Mouse (Mus musculus): ENCODE data around the gene Klk15. TPM values are rescaled to one million over a fixed set of nuclear protein-coding genes. Genes with fewer than 3 reads are reported as not detected.
"Not testable (repeated sequence)": the region's sequence is repeated elsewhere in the genome, so short reads cannot be mapped to it uniquely, and the experiment has no call there.

The Klk15 gene
- total RNA-seq, 2 experiments from 2014 or later, result not detected

GRCm38 (mm10) chr7:43967058-43967457, 33.5 kb downstream of the Klk15 start:
- DNase-seq (ENCODE audit: low spot score in 2 of 2), result no peak
- intact Hi-C loops (cut with DNase I), result no loop called here

- no peak for DNase-seq (ENCODE audit: low spot score in 2 of 2)
- intact Hi-C loops (cut with DNase I), result no loop called here
These were observed 34.1 kb downstream of the Klk15 start for GRCm38 (mm10) chr7:43967612-43968011.

- DNase-seq (ENCODE audit: low spot score in 2 of 2); intact Hi-C loops (cut with DNase I): not testable (repeated sequence)
These were observed 42.2 kb downstream of the Klk15 start, which contains the start of gene Klk1b9 for GRCm38 (mm10) chr7:43975761-43976160. Gene Klk1b9 (plus strand): TSS chr7:43976061.

DNA sequence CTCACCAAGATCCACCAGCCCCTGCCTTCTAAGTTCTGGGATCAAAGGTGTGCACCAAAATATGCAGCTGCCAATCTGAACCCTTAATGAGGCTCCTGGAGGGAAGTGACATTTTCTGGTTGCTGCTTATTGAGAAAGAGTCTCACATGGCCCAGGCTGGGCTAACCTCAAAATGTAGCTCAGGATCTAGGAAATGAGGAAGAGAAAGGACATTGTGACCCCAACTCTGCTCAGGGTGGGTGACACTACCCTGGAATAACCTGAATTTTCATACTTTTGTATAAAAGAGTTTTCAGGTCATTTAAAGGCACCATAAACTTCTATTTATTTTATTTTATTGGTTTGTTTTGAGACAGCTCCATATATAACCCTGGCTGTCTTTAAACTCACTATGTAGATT, 52.1 kb downstream of the Klk15 start:
- intact Hi-C loops (cut with DNase I), result no loop called here
- no peak for DNase-seq (ENCODE audit: low spot score in 2 of 2)

Other genes starting within 250 kb of the Klk15 start
- gene Klk14, start 243.3 kb upstream of the Klk15 start, total RNA-seq (2021), result not detected
- not detected for gene Klk13, start 221.2 kb upstream of the Klk15 start, total RNA-seq (2021)
- not detected for gene Klk12, start 164.8 kb upstream of the Klk15 start, total RNA-seq (2021)
- not detected for gene Klk11, start 159.1 kb upstream of the Klk15 start, total RNA-seq (2021)
- not detected for gene Klk10, start 152.7 kb upstream of the Klk15 start, total RNA-seq (2021)
- gene Klk9, start 141.8 kb upstream of the Klk15 start, total RNA-seq (2021), result not detected
- gene Klk8, start 136.2 kb upstream of the Klk15 start, total RNA-seq (2021), result 1 to 10 TPM; 2.2 to 3.3 TPM
- gene Klk7, start 122.4 kb upstream of the Klk15 start, total RNA-seq (2021), result not detected
- gene Klk6, start 109.2 kb upstream of the Klk15 start, total RNA-seq (2021), result 1 to 10 TPM; 1.0 to 1.4 TPM
- gene Klk5, start 91.8 kb upstream of the Klk15 start, total RNA-seq (2021), result not detected
- not detected for gene Klk4, start 52.6 kb upstream of the Klk15 start, total RNA-seq (2021)
- gene Klk1b8, start 16.9 kb downstream of the Klk15 start, total RNA-seq (2021), result not detected
- not detected for gene Klk1b1, start 33.0 kb downstream of the Klk15 start, total RNA-seq (2021)
- gene Klk1b9, start 42.3 kb downstream of the Klk15 start, total RNA-seq (2021), result not detected
- not detected for gene Klk1b11, start 62.1 kb downstream of the Klk15 start, total RNA-seq (2021)
- gene Klk1b26, start 78.4 kb downstream of the Klk15 start, total RNA-seq (2021), result not detected
- gene Klk1b27, start 118.5 kb downstream of the Klk15 start, total RNA-seq (2021), result not detected
- gene Klk1b21, start 168.6 kb downstream of the Klk15 start, total RNA-seq (2021), result not detected
- gene Klk1b22, start 178.9 kb downstream of the Klk15 start, total RNA-seq (2021), result not detected
- gene Klk1b16, start 203.0 kb downstream of the Klk15 start, total RNA-seq (2021), result not detected